Mouse (Mus musculus) spleen, embryonic (tissue): Measurements from ENCODE around the gene Stard3.

Experiments
- CTCF ChIA-PET: fragments of 350-600 bp; sonication (Branson Sonifier 250); formaldehyde crosslinking; loops from one replicate; lab custom pipeline; 2022; lab: Charles Lee

The Stard3 gene

DNA sequence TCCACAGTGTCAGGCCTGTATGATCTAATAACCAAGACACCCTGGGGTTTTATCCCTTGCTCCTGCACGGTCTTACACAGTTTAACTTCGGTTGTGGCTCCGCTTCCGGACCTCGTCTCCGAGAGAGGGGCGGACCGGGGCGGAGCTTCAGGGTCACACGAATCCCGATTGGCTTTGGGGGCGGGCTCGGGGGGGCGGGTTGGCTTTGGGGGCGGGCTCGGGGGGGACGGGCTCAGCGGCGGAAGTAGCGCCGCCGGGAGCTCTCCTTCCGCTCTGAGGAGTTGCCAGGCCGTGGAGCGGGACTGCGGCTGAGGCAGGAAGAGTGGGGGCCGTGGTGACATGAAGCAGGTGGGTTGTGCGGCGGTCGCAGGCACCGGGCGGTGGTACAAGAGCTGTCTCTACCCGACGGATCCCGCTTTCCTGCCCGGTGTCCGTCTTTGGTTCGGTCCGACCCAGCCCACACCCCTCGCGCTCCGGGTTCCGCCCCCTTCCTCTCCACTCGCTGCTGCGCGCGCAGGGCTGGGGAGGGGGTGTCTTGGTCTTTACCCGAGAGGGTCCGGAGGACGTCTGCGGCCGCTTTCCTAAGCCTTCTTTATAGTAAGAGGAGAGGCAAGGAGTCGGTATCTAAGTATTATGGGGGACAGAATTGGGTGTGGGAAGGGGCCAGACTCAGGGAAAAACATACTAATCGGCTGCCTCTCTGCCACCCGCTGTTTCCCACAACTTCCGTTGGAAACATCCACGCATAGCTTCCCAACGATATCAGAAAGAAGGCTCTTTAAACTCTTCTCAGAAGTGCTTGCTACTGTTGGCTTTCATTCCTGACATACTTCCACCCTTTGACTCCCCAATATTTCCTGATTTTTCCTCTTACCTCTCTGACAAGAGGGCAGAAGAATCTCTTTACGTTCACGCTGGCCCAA is at the start of gene Stard3:
Stard3 (plus strand) TSS at position 208 of the 923 bp plus-strand sequence.
- CTCF ChIA-PET, result interaction anchor here (0.6 kb wide), 1 partner anchor 186 kb away, joined by 8 read pairs; no protein-coding TSS in a partner anchor

GRCm38 (mm10) chr11:98313790-98314323 is 44.3 kb upstream of the Stard3 start:
- CTCF ChIA-PET, result no interaction called here

DNA sequence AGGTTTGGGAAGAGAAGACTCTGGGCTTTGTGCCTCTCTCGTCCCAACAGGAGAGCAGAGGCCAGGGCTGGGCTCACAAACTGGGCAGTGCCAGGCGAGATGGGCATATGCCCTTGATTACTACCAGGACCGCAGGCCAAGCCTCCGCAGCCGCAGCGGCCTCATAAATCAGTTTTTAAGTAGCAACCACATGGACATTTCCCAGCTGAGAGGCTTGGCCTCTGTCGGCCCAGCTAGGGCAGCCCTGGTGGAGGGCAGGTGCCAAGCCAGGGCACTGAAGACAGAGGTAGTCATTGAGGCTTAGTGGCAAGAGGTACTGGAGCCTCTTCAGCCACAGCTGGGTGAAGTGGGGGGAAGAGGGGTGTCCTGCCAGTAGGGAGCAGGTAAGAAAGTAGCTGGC is 40.7 kb upstream of the Stard3 start:
- CTCF ChIA-PET, result no interaction called here

- CTCF ChIA-PET, result interaction anchor here (0.6 kb wide), 1 partner anchor 10 kb away, joined by 3 read pairs; no protein-coding TSS in a partner anchor
These were observed 39.6 kb upstream of the Stard3 start for GRCm38 (mm10) chr11:98318421-98319116.

DNA sequence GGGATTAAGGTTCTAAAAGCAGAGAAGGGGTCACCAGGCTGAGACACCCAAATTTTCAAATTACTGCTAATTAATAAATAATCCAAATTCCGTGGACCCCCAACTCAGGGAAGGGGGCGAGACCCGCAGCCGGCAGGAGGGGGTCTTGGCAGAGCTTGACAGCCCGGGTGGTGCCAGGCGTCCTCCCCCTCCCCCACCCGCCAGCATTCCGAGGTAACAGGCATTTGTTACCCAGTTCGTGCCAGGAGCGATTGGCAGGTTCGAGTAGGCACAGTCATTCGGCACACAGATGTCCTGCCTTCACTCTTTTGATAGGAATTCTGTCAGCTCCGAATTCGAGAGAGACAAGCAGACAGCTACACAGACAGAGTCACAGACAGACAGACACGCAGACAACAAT is 39.0 kb upstream of the Stard3 start:
- CTCF ChIA-PET, result no interaction called here

DNA sequence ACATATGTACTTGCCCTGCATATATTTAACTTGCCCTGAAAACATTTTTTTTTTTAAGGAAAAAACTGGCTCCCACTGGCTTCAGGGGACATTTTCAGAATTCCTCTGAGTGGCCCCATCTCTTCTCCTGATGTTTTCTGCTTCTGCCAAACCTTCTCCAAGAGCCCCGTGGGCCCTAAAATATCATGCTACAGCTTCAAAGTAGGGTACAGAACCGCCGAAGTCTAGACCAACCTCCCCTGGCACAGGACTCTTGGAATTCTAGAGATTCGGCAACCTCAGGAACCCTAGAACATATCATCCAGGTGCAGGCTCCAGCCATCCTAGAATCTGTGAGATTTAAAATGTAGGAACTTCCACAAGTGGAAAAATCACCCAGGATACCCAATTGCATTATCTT is 38.6 kb upstream of the Stard3 start:
- CTCF ChIA-PET, result interaction anchor here (0.6 kb wide), 2 partner anchors 20 to 776 kb away, joined by 3 to 12 read pairs; no protein-coding TSS in a partner anchor

DNA sequence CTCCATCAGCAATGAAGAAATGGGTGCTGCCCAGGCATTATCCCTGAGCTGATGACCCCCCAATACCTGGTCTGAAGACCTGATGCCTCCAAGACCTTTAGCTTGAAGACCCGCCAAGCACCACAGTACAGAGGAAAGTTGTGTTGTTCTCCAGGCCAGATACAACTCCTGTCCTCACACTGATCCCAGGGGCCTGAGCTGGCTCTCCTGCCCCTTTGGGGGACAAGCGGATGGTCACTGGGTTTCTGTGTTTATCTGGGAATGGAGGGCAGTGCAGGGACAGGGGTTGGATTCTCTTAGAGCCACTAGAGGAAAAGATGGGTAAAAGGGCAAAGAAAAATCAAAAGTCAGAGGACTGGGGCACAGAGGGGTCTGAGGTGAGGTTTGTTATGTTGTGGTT is 38.2 kb upstream of the Stard3 start:
- CTCF ChIA-PET, result interaction anchor here (0.6 kb wide), 3 partner anchors 20 to 776 kb away, joined by 3 to 12 read pairs (median 7); no protein-coding TSS in a partner anchor

- CTCF ChIA-PET, result interaction anchor here (0.6 kb wide), 1 partner anchor 580 kb away, joined by 7 read pairs; no protein-coding TSS in a partner anchor
These were observed 37.8 kb upstream of the Stard3 start for GRCm38 (mm10) chr11:98320381-98320780.

DNA sequence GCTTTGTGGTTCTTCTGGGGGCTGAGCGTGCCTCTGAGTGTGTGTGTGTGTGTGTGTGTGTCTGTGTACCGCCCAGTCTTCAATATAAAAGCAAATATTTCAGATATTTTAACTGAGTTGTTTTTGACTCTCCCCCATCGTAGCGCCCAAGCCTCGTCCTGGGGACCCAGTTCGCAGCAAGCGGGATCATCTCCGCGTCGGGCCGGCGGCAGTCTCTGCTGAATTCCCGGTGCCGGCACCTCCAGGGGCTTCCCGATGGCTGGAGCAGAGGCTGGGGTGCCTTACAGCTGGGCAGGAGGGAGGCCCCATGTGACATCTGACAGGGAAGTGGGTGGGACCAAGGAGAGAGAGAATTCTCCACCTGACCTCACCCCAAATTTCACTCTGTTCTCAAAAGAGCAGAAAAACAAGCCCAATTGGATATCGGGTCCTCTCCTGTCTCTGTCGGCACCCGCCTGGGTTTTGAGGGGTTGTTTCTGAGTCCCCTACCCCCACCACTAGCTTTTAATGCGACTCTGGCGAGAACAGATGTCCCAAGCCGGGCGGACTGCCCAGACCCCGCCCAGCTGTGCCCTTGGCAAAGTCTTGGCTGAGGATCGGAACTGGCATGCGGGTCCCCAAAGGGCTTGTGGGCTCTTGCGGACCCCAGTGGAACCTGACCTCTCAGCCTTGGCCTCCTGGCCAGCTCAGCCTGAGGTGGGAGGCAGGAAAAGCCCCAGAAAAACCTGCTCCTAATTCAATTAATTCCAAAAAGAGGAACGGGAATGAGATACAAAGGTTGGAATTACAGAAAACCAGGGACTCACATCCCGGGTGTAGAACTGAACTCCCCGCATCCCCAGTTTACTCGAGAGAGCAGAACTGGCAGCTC is 37.1 kb upstream of the Stard3 start:
- CTCF ChIA-PET, result interaction anchor here (0.6 kb wide), 2 partner anchors 265 to 580 kb away, joined by 5 to 7 read pairs; no protein-coding TSS in a partner anchor

DNA sequence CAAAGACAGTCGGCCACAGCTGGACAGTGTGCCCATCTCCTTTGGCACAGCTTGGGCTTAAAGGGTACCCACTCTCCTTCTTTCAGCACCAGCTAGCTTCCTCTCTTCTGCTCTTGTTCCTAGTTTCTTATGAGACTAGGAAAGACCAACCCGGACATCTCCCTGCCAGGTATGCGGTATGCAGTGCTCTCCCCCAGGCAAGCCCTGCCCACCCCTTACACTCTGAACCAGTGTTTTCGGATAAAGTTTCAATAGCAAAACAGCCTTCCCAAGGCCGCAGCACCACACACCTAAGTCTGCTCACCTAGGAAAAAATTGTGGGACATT is 36.5 kb upstream of the Stard3 start:
- CTCF ChIA-PET, result no interaction called here

- CTCF ChIA-PET, result interaction anchor here (0.5 kb wide), 1 partner anchor 23 kb away, joined by 6 read pairs; no protein-coding TSS in a partner anchor
These were observed 36.0 kb upstream of the Stard3 start for GRCm38 (mm10) chr11:98322159-98322558.

DNA sequence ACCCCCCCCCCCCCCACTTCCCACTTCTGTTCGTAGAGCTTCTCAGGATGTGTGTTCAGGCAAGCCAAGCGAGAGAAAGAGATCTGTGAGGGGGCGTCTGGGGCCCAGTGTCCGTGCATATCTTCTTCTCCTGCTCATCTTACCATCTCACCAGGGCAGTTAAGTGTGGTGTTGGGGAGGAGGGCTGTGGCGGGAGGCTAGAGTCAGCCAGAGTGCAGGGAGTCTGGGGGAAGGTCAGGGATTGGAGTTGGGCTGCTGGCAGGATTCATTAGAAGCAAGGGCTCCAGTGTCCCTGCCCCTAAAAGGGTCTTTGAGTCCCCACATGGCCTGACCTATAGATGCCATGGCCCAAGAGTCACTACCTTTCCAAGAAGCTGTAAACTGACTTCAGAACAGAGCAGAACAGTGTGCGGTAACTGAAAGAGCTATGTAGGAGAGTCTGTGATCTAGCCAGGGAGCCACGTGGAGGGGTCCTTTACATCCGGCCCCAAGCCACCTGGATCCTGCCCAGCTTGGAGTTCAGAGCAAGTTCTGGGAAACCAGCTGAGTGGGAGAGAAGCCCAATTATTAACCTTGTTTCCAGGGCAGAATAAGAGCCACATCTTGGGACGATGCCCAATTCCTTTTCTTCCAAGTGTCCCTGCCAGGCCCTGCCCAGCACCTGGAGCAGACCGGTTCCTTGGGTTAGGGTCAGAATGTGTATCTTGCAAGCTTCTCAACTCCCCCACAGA is 34.9 kb upstream of the Stard3 start:
- CTCF ChIA-PET, result no interaction called here

- CTCF ChIA-PET, result interaction anchor here (0.9 kb wide), 1 partner anchor 30 kb away, joined by 3 read pairs; no protein-coding TSS in a partner anchor
These were observed 34.2 kb upstream of the Stard3 start for GRCm38 (mm10) chr11:98323933-98324332.

DNA sequence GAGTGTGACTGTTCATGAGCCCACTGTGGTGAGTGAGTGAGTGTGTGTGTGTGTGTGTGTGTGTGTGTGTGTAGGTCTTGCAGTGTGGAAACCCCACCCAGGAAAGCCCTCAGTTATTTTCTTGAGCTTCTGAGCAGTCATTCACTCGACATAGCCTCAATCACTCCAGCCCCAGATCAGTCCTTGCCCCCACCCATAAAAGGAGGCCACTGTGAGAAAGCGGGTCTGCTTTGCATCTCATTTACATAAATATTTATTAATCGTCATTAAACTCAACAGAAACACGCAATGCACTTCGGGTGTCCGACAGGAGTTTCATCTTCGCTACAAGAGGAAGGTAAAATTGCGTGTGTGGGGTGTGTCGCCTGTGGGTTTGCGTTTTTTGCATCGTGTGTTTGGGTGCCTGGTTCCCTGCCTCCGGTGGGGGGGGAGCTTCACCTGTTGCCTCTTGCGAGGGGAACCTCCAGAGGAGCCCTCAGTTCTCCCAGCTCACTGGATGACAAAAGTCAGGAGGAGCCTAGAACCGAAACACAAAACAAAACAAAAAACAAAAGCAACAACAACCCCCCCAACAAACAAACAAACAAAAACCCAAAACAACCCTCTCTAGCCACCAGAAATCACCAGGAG is 32.9 kb upstream of the Stard3 start:
- CTCF ChIA-PET, result no interaction called here

GRCm38 (mm10) chr11:98325821-98326218 is 32.3 kb upstream of the Stard3 start:
- CTCF ChIA-PET, result no interaction called here

DNA sequence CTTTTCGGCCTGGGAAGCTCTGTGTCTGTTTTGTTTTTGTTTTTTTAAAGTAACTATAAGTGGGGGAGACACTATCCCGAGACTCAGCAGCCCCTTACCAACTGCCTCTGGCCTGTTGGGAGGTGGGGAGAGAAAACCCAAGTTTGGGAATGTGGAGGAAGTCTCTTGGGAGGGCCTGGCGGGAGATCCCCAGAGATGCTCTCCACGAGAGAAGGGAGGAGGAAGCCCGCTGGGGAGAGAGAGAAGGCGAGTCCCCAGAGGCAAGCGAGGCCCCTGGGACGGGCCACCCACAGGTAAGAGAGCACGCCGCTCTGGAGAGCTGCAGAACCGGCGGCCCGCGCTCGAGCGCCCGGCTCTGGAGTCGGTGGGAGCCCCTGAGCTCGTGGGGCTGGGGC is 31.4 kb upstream of the Stard3 start:
- CTCF ChIA-PET, result no interaction called here

DNA sequence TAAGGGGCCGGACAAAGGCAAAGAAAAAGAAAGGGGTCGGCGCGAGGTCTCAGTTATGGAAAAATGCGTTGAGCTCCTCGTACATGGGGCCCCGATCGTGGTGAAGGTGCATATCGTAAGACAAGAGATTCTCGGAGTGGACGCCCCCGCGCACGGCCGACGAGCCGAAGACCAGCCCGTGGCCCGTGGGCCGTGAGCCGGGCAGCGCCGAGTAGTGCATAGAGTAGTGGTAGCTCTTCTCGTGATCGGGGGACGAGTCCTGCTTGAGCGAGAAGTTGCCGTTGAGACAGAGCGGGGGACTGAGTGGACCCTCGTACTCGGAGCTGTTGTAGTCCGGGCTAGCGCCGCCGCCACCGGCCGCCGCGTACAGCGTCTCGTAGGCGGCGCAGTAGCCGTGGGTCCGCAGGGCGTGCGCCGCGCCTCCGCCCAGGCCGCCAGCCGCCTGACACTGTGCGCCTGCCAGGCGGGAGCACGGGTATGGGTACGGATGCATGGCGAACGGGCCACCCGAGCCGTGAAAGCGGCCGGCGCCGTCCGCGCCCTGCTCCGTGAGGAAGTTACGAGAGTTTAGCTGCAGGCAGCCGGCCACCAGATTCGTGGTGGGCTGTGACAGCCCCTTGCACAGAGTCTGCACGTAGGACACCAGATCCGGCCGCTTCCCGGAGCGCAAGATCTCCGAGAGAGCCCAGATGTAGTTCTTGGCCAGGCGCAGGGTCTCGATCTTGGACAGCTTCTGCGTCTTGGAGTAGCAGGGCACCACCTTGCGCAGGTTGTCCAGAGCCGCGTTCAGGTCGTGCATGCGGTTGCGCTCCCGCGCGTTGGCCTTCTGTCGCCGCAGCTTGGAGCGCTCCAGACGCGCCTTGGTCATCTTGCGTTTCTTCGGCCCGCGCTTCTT is 30.8 kb upstream of the Stard3 start:
- CTCF ChIA-PET, result interaction anchor here (0.9 kb wide), 1 partner anchor 15 kb away, joined by 3 read pairs; no protein-coding TSS in a partner anchor

DNA sequence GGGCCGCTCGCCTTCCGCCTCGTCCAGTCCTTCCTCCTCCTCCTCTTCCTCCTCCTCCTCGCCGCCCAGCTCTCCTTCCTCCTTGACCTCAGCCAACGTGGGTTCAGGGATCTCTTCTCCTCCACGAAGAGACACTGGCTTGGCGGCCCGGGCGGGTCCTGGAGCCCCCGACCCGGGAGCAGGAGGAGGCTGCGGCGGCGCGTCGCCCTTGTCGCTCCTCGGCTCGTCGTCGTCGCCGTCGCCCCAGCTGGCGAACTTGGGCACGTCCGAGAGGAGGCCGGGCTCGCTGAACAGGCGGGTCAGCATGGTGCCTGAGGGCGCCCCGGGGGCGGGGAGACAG is 30.2 kb upstream of the Stard3 start:
- CTCF ChIA-PET, result interaction anchor here (0.9 to 1.0 kb wide), 2 partner anchors 12 to 14 kb away, joined by 3 read pairs; no protein-coding TSS in a partner anchor
